In the genomic region with DNA sequence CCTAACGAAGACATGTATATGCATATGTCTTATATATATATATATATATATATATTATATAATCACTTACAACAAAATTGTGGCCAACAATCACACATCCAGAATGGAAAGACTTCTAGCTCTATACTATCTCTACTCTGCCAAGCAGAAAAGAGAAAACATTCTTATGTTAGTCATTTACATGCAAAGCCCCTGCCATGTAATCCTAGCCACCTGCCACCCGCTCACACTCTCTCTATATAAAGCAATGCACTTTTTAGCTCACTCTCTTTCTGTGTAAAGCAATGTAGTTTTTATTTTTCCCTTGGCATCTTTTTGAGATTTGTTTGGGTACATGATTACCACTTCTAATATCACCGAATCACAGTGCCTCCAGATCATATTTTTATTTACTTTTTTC, we compare ENCODE assay signal across 16 mouse cellular contexts.
"Had no signal": no experiment of that assay in that cellular context is flagged by ENCODE, and none has a peak within 500 bp of the region (broad histone marks: within the 10 kb centered on the region; RNA-seq: fewer than 3 reads in every experiment).

No protein-coding gene starts in this region.

- H3K4me2 ChIP-seq: neural tube, embryonic 13.5 days; neural tube, embryonic 15.5 days; stomach, embryonic 15.5 days had no signal

- DNase-seq: retina, postnatal 1 day; right cerebral cortex, adult 18-20 months; right cerebral cortex, postnatal 14 days; right cerebral cortex, postnatal 25 days; right cerebral cortex, postnatal 4 days; spleen, adult 18-20 months; thymus, adult 18-20 months; thymus, adult 2 months; thymus, postnatal 14 days; thymus, postnatal 25 days; thymus, postnatal 36 days; thymus, postnatal 4 days had no signal

- H3K27me3 ChIP-seq: neural tube, embryonic 13.5 days; neural tube, embryonic 15.5 days; stomach, embryonic 15.5 days had no signal

- H3K4me3 ChIP-seq: neural tube, embryonic 13.5 days; neural tube, embryonic 15.5 days; stomach, embryonic 15.5 days had no signal

- H3K9ac ChIP-seq: neural tube, embryonic 13.5 days; neural tube, embryonic 15.5 days; stomach, embryonic 15.5 days had no signal

- H3K27ac ChIP-seq: neural tube, embryonic 13.5 days; neural tube, embryonic 15.5 days; stomach, embryonic 15.5 days; stomach, postnatal 0 days had no signal

- H3K4me1 ChIP-seq: stomach, embryonic 15.5 days had no signal

- H3K9me3 ChIP-seq: neural tube, embryonic 13.5 days; neural tube, embryonic 15.5 days; stomach, embryonic 15.5 days had no signal

- H3K36me3 ChIP-seq: neural tube, embryonic 13.5 days; neural tube, embryonic 15.5 days; stomach, embryonic 15.5 days had no signal
